Mouse (Mus musculus) liver, adult 2 months (tissue): ENCODE measurements around the gene Tmem181a.
"Not testable (repeated sequence)": the region's sequence is repeated elsewhere in the genome, so short reads cannot be mapped to it uniquely, and the experiment has no call there.

ENCODE experiments used
- CTCF ChIP-seq: fragments of 200-500 bp; IDR thresholded peaks from 2 replicates; pipeline ENCODE4 v1.5.1; 2011; ENCODE audit warnings: low read depth, low read length, control low read depth
- POLR2A ChIP-seq: fragments of 200-500 bp; IDR thresholded peaks from 2 replicates; pipeline ENCODE4 v1.6.1; 2011; ENCODE audit warnings: low read length, control low read depth; ENCODE audit not compliant: insufficient read depth; ENCODE audit errors: extremely low read depth

- not testable (repeated sequence) for TF ChIP-seq CTCF, POLR2A
Observed at GRCm38 (mm10) chr17:6251298-6251697, 5.4 kb upstream of the Tmem181a start.
